Mouse (Mus musculus) gastrocnemius, postnatal 10 days (tissue): Measurements from ENCODE around the gene 6430571L13Rik. TPM values are rescaled to one million over a fixed set of nuclear protein-coding genes. Genes with fewer than 3 reads are reported as not detected.

Experiments used
- DNase-seq: peaks from one replicate; pipeline ENCODE4 v3.0.0; 2021; ENCODE audit warnings: mixed read lengths
- total RNA-seq, 2 experiments: library from RNA; stranded (reverse); gene quantifications; 2 replicates each; pipeline ENCODE4 v1.2.3; 2021

The 6430571L13Rik gene
- total RNA-seq, 2 experiments from 2014 or later: 29.4 to 54.7 TPM

DNA sequence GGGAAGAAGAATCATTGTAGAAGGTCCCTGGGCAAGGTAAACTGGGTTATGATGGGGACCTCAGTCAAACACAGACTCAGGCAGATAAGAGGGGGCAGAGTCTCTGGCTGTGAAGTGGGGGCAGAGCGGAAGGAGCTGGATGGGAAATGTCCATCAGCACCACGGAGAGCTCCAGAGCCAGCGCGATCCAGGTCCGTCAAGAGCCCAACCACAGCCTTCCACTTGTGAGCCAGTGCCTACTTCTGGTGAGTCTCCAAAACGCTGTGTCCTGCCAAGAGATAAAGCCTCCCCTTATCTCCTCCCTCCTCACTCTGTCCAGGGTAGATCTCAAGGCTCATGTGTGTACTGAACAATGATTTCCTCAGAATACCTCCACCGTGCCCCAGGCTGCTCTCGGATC lies 41.3 kb downstream of the 6430571L13Rik start:
- DNase-seq: peak; percentile 43

GRCm38 (mm10) chr9:107384396-107384795 lies 44.0 kb downstream of the 6430571L13Rik start:
- DNase-seq: no peak

DNA sequence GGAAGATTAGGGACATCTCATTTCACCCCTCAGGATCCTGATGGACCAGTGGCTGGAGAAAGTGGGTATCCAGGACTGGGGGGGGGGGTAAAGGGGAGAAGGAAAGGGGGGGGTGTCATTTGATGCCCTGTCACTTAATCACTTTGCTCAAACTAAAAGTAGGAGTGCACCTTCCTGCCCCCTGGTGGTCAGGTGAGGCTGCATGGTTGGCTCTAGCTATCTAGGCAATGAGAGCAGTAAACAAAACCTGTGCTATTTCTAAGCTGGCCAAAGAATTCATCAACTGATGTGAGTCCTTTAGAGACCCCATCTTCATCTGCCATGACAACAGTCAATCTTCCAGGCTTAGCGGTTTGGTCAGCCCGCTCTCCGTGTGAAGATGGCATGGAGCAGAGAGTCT lies 46.3 kb downstream of the 6430571L13Rik start:
- no peak for DNase-seq

GRCm38 (mm10) chr9:107387708-107388107 lies 47.3 kb downstream of the 6430571L13Rik start:
- no peak for DNase-seq

DNA sequence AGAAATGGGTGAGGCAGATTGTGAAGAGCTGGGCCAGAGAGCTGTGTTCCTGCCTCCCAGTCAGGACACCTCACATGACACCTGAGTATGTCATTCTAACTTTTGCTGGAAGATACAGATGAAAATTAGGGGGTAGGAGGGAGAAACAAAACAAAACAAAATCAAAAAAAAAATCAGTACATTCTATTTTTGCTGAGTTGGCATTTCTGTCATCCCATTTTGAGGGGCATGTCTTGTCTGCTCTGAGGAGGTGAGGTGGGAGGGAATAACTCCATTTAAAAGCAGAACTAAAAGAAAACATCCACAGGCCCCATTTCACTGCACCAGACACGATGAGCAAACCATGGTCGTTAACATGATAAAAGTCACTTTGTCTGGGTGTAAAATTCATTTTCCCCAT lies 47.9 kb downstream of the 6430571L13Rik start:
- no peak for DNase-seq

DNA sequence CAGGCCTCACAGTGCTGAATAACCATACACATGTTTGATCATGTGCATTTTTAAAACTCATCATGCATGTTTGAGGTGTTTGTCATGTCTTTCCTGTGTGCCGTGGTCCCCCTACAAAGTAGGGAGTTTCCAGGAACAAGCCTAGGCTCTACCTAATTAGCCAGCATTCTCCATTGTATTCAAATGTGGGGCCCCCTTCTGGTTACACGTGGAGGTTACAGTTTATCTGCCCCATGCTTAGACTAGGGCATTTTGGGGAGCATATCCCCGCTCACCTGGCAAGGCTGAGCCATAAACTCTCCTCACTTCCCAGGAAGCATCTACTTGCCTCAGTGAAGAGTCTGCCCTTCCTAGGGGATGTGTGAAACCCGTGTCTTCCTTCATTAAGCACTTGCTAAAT lies 56.0 kb downstream of the 6430571L13Rik start:
- no peak for DNase-seq

- DNase-seq: no peak
These were observed 58.6 kb downstream of the 6430571L13Rik start for GRCm38 (mm10) chr9:107398968-107399367.

DNA sequence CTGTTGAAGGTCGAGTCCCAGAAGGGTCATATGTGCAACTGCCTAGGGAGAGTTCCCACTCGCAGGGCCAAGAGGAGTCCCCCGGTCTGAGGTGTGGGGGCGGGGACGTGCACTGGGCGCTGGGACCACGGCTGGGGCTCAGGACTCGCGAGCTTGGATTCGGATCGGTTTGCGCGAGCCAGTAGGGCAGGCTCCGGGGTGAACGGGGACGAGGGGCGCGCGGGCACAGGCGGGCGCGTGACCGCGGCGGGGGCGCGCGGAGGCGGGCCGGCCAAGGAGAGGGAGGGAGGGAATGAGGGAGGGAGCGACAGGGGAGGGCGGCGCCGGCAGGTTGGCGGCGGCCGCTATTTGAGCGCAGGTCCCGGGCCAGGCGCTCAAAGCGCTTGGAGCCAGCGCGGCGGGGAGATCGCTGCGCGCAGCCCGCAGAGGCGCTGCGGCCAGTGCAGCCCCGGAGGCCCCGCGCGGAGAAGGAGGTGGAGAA lies 59.1 kb downstream of the 6430571L13Rik start, which contains the start of gene Cacna2d2:
Cacna2d2 (plus strand) TSS at position 122 of the 481 bp plus-strand sequence.
- DNase-seq: peak; percentile 62

- DNase-seq: peak; percentile 13
These were observed 59.7 kb downstream of the 6430571L13Rik start for GRCm38 (mm10) chr9:107400060-107400511.

DNA sequence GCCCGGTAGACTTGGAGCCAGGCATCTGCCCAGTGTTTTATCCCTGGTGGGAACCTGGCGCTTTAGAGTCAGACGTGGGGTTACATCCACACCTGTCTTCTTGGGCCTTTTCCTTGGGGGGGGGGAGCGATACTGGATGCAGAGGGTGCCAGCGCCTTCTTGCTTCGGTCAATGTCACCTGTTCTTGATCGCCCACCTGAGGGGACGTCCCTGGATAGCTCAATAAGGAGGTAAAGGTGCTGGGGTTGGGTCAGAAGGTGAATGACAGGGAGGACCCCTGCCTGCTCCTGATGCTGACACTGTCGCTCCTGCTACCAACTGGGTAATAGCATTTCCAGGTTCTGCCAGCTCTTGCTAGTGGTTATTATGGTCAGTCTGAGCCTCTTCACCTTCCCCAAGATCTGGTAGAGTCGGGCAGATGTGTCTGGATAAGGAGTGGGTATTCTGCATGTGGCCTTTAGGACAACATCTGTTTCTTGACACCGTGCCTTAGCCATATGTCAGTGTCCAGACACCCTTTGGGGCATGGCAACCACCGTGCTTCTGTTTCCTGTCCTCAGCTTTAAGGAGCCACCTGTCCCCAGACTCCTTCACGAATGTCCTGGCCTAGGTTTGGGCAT lies 60.4 kb downstream of the 6430571L13Rik start:
- DNase-seq: no peak

Other genes with a start within 250 kb of the 6430571L13Rik start
- under 1 TPM; 0.27 to 0.70 TPM for gene Dock3, start 108.7 kb upstream of the 6430571L13Rik start, total RNA-seq
- 10 to 100 TPM; 11.0 to 14.4 TPM for gene Mapkapk3, start 50.7 kb upstream of the 6430571L13Rik start, total RNA-seq
- 10 to 100 TPM in 1 of 2 experiments, 1 to 10 TPM in 1; 6.7 to 16.8 TPM for gene Cish, start 44.6 kb upstream of the 6430571L13Rik start, total RNA-seq
- 10 to 100 TPM; 12.8 to 14.4 TPM for gene Hemk1, start 2.3 kb upstream of the 6430571L13Rik start, total RNA-seq
- gene Cacna2d2, start 59.0 kb downstream of the 6430571L13Rik start, total RNA-seq: 1 to 10 TPM; 2.1 to 2.4 TPM
- gene Tmem115, start 193.3 kb downstream of the 6430571L13Rik start, total RNA-seq: 10 to 100 TPM; 20.2 to 22.7 TPM
- gene Cyb561d2, start 201.6 kb downstream of the 6430571L13Rik start, total RNA-seq: 1 to 10 TPM; 3.5 to 4.0 TPM
- gene Nprl2, start 201.6 kb downstream of the 6430571L13Rik start, total RNA-seq: 1 to 10 TPM; 7.3 to 8.0 TPM
- under 1 TPM in 1 of 2 experiments, not detected in 1; 0.18 TPM for gene Zmynd10, start 206.7 kb downstream of the 6430571L13Rik start, total RNA-seq
- 10 to 100 TPM; 15.1 to 23.4 TPM for gene Rassf1, start 211.0 kb downstream of the 6430571L13Rik start, total RNA-seq
- 10 to 100 TPM; 18.7 to 20.9 TPM for gene Tusc2, start 222.7 kb downstream of the 6430571L13Rik start, total RNA-seq
- 10 to 100 TPM; 14.4 to 27.5 TPM for gene Hyal2, start 227.3 kb downstream of the 6430571L13Rik start, total RNA-seq
- gene Hyal1, start 236.3 kb downstream of the 6430571L13Rik start, total RNA-seq: 1 to 10 TPM; 2.5 to 5.0 TPM
- gene Naa80, start 238.3 kb downstream of the 6430571L13Rik start, total RNA-seq: 10 to 100 TPM; 12.1 to 15.7 TPM
- gene Hyal3, start 240.2 kb downstream of the 6430571L13Rik start, total RNA-seq: 1 to 10 TPM in 1 of 2 experiments, under 1 TPM in 1; 0.28 to 1.1 TPM
- 10 to 100 TPM; 34.6 to 40.4 TPM for gene Ifrd2, start 247.0 kb downstream of the 6430571L13Rik start, total RNA-seq